Mouse (Mus musculus) hematopoietic stem cell, adult 5-6 weeks (primary cell): ENCODE measurements around the gene Acvrl1. TPM values are rescaled to one million over a fixed set of nuclear protein-coding genes. Genes with fewer than 3 reads are reported as not detected.

Experiments
- total RNA-seq: library from RNA; stranded (forward); fragments of 172-1452, 232-1000 nt; gene quantifications from 2 replicates; pipeline ENCODE4 v1.2.3, GENCODE M21; 2017

The Acvrl1 gene
- total RNA-seq, 1 experiment from 2014 or later = 2.0 TPM

Other genes with a start within 250 kb of the Acvrl1 start
- gene Gm47841, start 81.1 kb upstream of the Acvrl1 start, total RNA-seq = not detected in 2 replicates
- gene Fignl2, start 50.0 kb upstream of the Acvrl1 start, total RNA-seq = not detected in 2 replicates
- gene Ankrd33, start 12.8 kb upstream of the Acvrl1 start, total RNA-seq = not detected in 2 replicates
- 19.6 and 25.5 TPM in 2 replicates for gene Acvr1b, start 45.5 kb downstream of the Acvrl1 start, total RNA-seq
- gene Grasp, start 95.7 kb downstream of the Acvrl1 start, total RNA-seq = 6.6 and 7.8 TPM in 2 replicates
- 246 and 344 TPM in 2 replicates for gene Nr4a1, start 125.7 kb downstream of the Acvrl1 start, total RNA-seq
- gene Atg101, start 155.8 kb downstream of the Acvrl1 start, total RNA-seq = 31.9 and 59.4 TPM in 2 replicates
- gene 6030408B16Rik, start 164.7 kb downstream of the Acvrl1 start, total RNA-seq = 0.63 TPM in 1 of 2 replicates, not detected in the other
- gene Krt80, start 241.6 kb downstream of the Acvrl1 start, total RNA-seq = 2.8 TPM in 2 replicates